ENCODE assay signal across 21 mouse cellular contexts in genomic region chr17:48434479-48434878, GRCm38 (mm10). TPM values are rescaled to one million over a fixed set of nuclear protein-coding genes. Genes with fewer than 3 reads are reported as not detected.
A peak's percentile ranks its signal among the peaks of the same experiment; 100 is the strongest.
DNase-seq lines count a peak whose midpoint lies in the region; ATAC-seq and TF ChIP-seq lines count a peak whose summit lies in the region.
"Had no signal": no experiment of that assay in that cellular context is flagged by ENCODE, and none has a peak within 500 bp of the region (broad histone marks: within the 10 kb centered on the region; RNA-seq: fewer than 3 reads in every experiment).

No protein-coding gene starts in this region.

- H3K27me3 ChIP-seq in lung, embryonic 14.5 days (ENCODE audit: insufficient read depth, low read length) = no peaks in the 10 kb centered on the region
- H3K27me3 ChIP-seq in intestine, embryonic 16.5 days (replicated peaks; ENCODE audit: control insufficient read depth, insufficient read depth, low read length) = no peaks in the 10 kb centered on the region
- H3K27me3 ChIP-seq: embryonic facial prominence, embryonic 13.5 days; forebrain, embryonic 12.5 days; heart, embryonic 12.5 days; hindbrain, embryonic 15.5 days had no signal

- no peak overlapping the region for H3K9ac ChIP-seq in lung, embryonic 14.5 days
- no peak overlapping the region for H3K9ac ChIP-seq in intestine, embryonic 16.5 days (ENCODE audit: low read depth, low read length)
- H3K9ac ChIP-seq: embryonic facial prominence, embryonic 13.5 days; forebrain, embryonic 12.5 days; heart, embryonic 12.5 days; hindbrain, embryonic 15.5 days had no signal

- peaks cover 25% of the 10 kb centered on the region; the same call in 1 of the 2 replicates for H3K4me1 ChIP-seq in lung, embryonic 14.5 days (ENCODE audit: insufficient read depth)
- H3K4me1 ChIP-seq in intestine, embryonic 16.5 days (ENCODE audit: control insufficient read depth, insufficient read depth, low read length) = peaks cover 69% of the 10 kb centered on the region

- no peak for TF ChIP-seq CTCF in lung, embryonic 14.5 days (IDR thresholded peaks at IDR 0.05; ENCODE audit: low read depth)

- H3K4me2 ChIP-seq in lung, embryonic 14.5 days = no peak overlapping the region
- H3K4me2 ChIP-seq in intestine, embryonic 16.5 days (ENCODE audit: low read depth, low read length) = no peak overlapping the region
- H3K4me2 ChIP-seq: embryonic facial prominence, embryonic 13.5 days; forebrain, embryonic 12.5 days; heart, embryonic 12.5 days; hindbrain, embryonic 15.5 days had no signal

- H3K9me3 ChIP-seq in lung, embryonic 14.5 days (ENCODE audit: low read depth, low read length) = no peaks in the 10 kb centered on the region
- H3K9me3 ChIP-seq in intestine, embryonic 16.5 days (ENCODE audit: control insufficient read depth, low read length) = no peaks in the 10 kb centered on the region
- H3K9me3 ChIP-seq: embryonic facial prominence, embryonic 13.5 days; forebrain, embryonic 12.5 days; G1E; heart, embryonic 12.5 days; hindbrain, embryonic 15.5 days had no signal

- no peak for DNase-seq in lung, embryonic 14.5 days
- DNase-seq in lung, adult 18-20 months = no peak
- DNase-seq in R1 (ENCODE audit: low read depth, low spot score) = peak; percentile 73
- DNase-seq in kidney, adult 8-10 months = no peak
- DNase-seq in gastrocnemius, adult 8-10 months (ENCODE audit: low spot score in 2 of 2) = no peak
- DNase-seq: adrenal gland, adult 2 months; adrenal gland, postnatal 25 days; cerebellum, adult 18-20 months; cerebellum, adult 9-11 months; cerebellum, postnatal 36 days; gastrocnemius, postnatal 14 days; heart, adult 2 months; heart, postnatal 14 days had no signal

- WGBS in lung, embryonic 14.5 days = 73% methylated on average over 5 of the region's 5 CpGs
- 78% methylated on average over 5 of the region's 5 CpGs for WGBS in intestine, embryonic 16.5 days

- no peak for ATAC-seq in lung, embryonic 14.5 days (ENCODE audit: insufficient read depth)
- no peak for ATAC-seq in intestine, embryonic 16.5 days
- ATAC-seq: forebrain, embryonic 16.5 days had no signal

- no peaks in the 10 kb centered on the region for H3K36me3 ChIP-seq in lung, embryonic 14.5 days (ENCODE audit: insufficient read depth)
- no peaks in the 10 kb centered on the region for H3K36me3 ChIP-seq in intestine, embryonic 16.5 days (ENCODE audit: control insufficient read depth, insufficient read depth, low read length)
- H3K36me3 ChIP-seq: embryonic facial prominence, embryonic 13.5 days; forebrain, embryonic 12.5 days; G1E; heart, embryonic 12.5 days; hindbrain, embryonic 15.5 days had no signal

- no peak overlapping the region for H3K4me3 ChIP-seq in lung, embryonic 14.5 days (ENCODE audit: low read depth, low read length)
- no peak overlapping the region for H3K4me3 ChIP-seq in intestine, embryonic 16.5 days (ENCODE audit: low read length)
- H3K4me3 ChIP-seq: embryonic facial prominence, embryonic 13.5 days; forebrain, embryonic 12.5 days; heart, adult 2 months; heart, embryonic 12.5 days; hindbrain, embryonic 15.5 days had no signal

- peak overlapping the region; percentile 10; the same call in 1 of the 2 replicates for H3K27ac ChIP-seq in lung, embryonic 14.5 days (ENCODE audit: low read depth)
- peak overlapping the region; percentile 64; the same call in 1 of the 2 replicates for H3K27ac ChIP-seq in intestine, embryonic 16.5 days (ENCODE audit: low read length)
- H3K27ac ChIP-seq: embryonic facial prominence, embryonic 13.5 days; forebrain, embryonic 12.5 days; heart, adult 2 months; hindbrain, embryonic 15.5 days had no signal

RNA-seq across cellular contexts. Expression of gene Apobec2, which starts 1.7 kb away (rescaled TPM):
- polyA plus RNA-seq in lung, embryonic 14.5 days (2014; fragmentation: Nextera tagmentation; extraction: Ambion mirVana) = 1.3 and 5.6 TPM in 2 replicates
- 4.6 and 5.4 TPM in 2 replicates for polyA plus RNA-seq in intestine, embryonic 16.5 days (2015; fragmentation: Nextera tagmentation; extraction: Ambion mirVana)
- 100 to 1,000 TPM; 445 to 531 (median 476) TPM for total RNA-seq in gastrocnemius, adult 8-10 months (2022)
- polyA plus RNA-seq: G1E had no signal

RNA-seq across cellular contexts. Expression of gene Tspo2, which starts 16.8 kb away (rescaled TPM):
- 1.5 and 1.9 TPM in 2 replicates for polyA plus RNA-seq in lung, embryonic 14.5 days (2014; fragmentation: Nextera tagmentation; extraction: Ambion mirVana)
- 4.5 and 4.7 TPM in 2 replicates for polyA plus RNA-seq in intestine, embryonic 16.5 days (2015; fragmentation: Nextera tagmentation; extraction: Ambion mirVana)
- not detected for total RNA-seq in gastrocnemius, adult 8-10 months (2022)
- total RNA-seq: adrenal gland, adult 2 months; adrenal gland, postnatal 25 days had no signal
- polyA plus RNA-seq: adrenal gland, adult 2 months; frontal cortex, adult 2 months had no signal

RNA-seq across cellular contexts. Expression of gene Unc5cl, which starts 20.2 kb away (rescaled TPM):
- polyA plus RNA-seq in lung, embryonic 14.5 days (2014; fragmentation: Nextera tagmentation; extraction: Ambion mirVana) = 1.4 and 1.5 TPM in 2 replicates
- polyA plus RNA-seq in intestine, embryonic 16.5 days (2015; fragmentation: Nextera tagmentation; extraction: Ambion mirVana) = 47.2 and 49.3 TPM in 2 replicates
- not detected for total RNA-seq in gastrocnemius, adult 8-10 months (2022)
- total RNA-seq: adrenal gland, adult 2 months; adrenal gland, postnatal 25 days; gastrocnemius, postnatal 14 days had no signal
- polyA plus RNA-seq: adrenal gland, adult 2 months; hindbrain, embryonic 15.5 days had no signal

RNA-seq across cellular contexts. Expression of gene Oard1, which starts 24.7 kb away (rescaled TPM):
- polyA plus RNA-seq in lung, embryonic 14.5 days (2014; fragmentation: Nextera tagmentation; extraction: Ambion mirVana) = 75.2 and 77.9 TPM in 2 replicates
- 62.7 and 70.6 TPM in 2 replicates for polyA plus RNA-seq in intestine, embryonic 16.5 days (2015; fragmentation: Nextera tagmentation; extraction: Ambion mirVana)
- 10 to 100 TPM; 12.4 to 18.1 (median 16.4) TPM for total RNA-seq in gastrocnemius, adult 8-10 months (2022)

RNA-seq across cellular contexts. Expression of gene Nfya, which starts 24.8 kb away (rescaled TPM):
- 30.3 and 30.5 TPM in 2 replicates for polyA plus RNA-seq in lung, embryonic 14.5 days (2014; fragmentation: Nextera tagmentation; extraction: Ambion mirVana)
- polyA plus RNA-seq in intestine, embryonic 16.5 days (2015; fragmentation: Nextera tagmentation; extraction: Ambion mirVana) = 9.3 and 10.8 TPM in 2 replicates
- 1 to 10 TPM; 2.8 to 6.3 (median 5.6) TPM for total RNA-seq in gastrocnemius, adult 8-10 months (2022)

Comparison
In these comparisons a context has a peak if more than half of its experiments do, and no peak if none do; other contexts are left out.
1. RNA of gene Unc5cl, which starts 20.2 kb away (polyA plus RNA-seq): 47.2 to 49.3 TPM in intestine, embryonic 16.5 days; 1.4 to 1.5 TPM in lung, embryonic 14.5 days; every median in the first group is over 10 times any median in the second.